8 mouse cellular contexts compared by ENCODE assay signal in genomic region chr2:30794179-30795108, GRCm38 (mm10). TPM values are rescaled to one million over a fixed set of nuclear protein-coding genes. Genes with fewer than 3 reads are reported as not detected.
DNase-seq lines count a peak whose midpoint lies in the region; ATAC-seq lines count a peak whose summit lies in the region.

No protein-coding gene starts in this region.

- peak overlapping the region; percentile 55 for H3K4me3 ChIP-seq in forebrain, embryonic 10.5 days
- H3K4me3 ChIP-seq in heart, embryonic 15.5 days, result peak overlapping the region; percentile 51
- peak overlapping the region; percentile 46 for H3K4me3 ChIP-seq in liver, embryonic 12.5 days

- ATAC-seq in heart, embryonic 15.5 days (replicated peaks; ENCODE audit: insufficient number of reproducible peaks, insufficient read depth, low FRiP score, low read depth), result peak; percentile 73
- peak; percentile 75 for ATAC-seq in liver, embryonic 12.5 days

- no peaks in the 10 kb centered on the region for H3K9me3 ChIP-seq in forebrain, embryonic 10.5 days
- no peaks in the 10 kb centered on the region for H3K9me3 ChIP-seq in heart, embryonic 15.5 days (replicated peaks)
- H3K9me3 ChIP-seq in liver, embryonic 12.5 days (replicated peaks), result no peaks in the 10 kb centered on the region

- H3K4me1 ChIP-seq in forebrain, embryonic 10.5 days, result peaks cover 50% of the 10 kb centered on the region
- H3K4me1 ChIP-seq in heart, embryonic 15.5 days (replicated peaks), result peaks cover 24% of the 10 kb centered on the region
- H3K4me1 ChIP-seq in liver, embryonic 12.5 days, result peaks cover 20% of the 10 kb centered on the region

- H3K9ac ChIP-seq in heart, embryonic 15.5 days, result peak overlapping the region; percentile 61
- H3K9ac ChIP-seq in liver, embryonic 12.5 days, result peak overlapping the region; percentile 49

- H3K27ac ChIP-seq in forebrain, embryonic 10.5 days, result peak overlapping the region; percentile 91
- H3K27ac ChIP-seq in heart, embryonic 15.5 days, result peak overlapping the region; percentile 62
- no peak overlapping the region for H3K27ac ChIP-seq in liver, embryonic 12.5 days

- WGBS in forebrain, embryonic 10.5 days, result 6% methylated on average over 48 of the region's 48 CpGs
- WGBS in heart, embryonic 15.5 days, result 5% methylated on average over 48 of the region's 48 CpGs
- WGBS in liver, embryonic 12.5 days (ENCODE audit: insufficient replicate concordance), result 4% methylated on average over 48 of the region's 48 CpGs

- no peaks in the 10 kb centered on the region for H3K36me3 ChIP-seq in forebrain, embryonic 10.5 days (replicated peaks)
- no peaks in the 10 kb centered on the region for H3K36me3 ChIP-seq in heart, embryonic 15.5 days
- no peaks in the 10 kb centered on the region for H3K36me3 ChIP-seq in liver, embryonic 12.5 days
- no peaks in the 10 kb centered on the region for H3K36me3 ChIP-seq in splenic B cell, adult 2 months (ENCODE audit: control insufficient read depth, insufficient read depth, low read length, poor library complexity, severe bottlenecking)

- DNase-seq in CD8-positive naive resting alpha-beta T cell, adult 2 months (ENCODE audit: low read depth in 2 of 2, low spot score in 2 of 2), result peak; percentile 90 to 94
- DNase-seq in c-Kit-positive CD71-negative TER-119-negative erythroid progenitor cells, embryonic 14.5 days (ENCODE audit: low read depth), result peak; percentile 83
- DNase-seq in forebrain, embryonic 10.5 days (ENCODE audit: extremely low spot score, low spot score), result peak; percentile 94
- peak; percentile 96 for DNase-seq in kidney, postnatal 14 days
- peak; percentile 94 for DNase-seq in naive thymus-derived CD4-positive, alpha-beta T cell, adult 2 months (ENCODE audit: low read depth)
- DNase-seq in splenic B cell, adult 2 months (ENCODE audit: low read depth, low spot score), result peak; percentile 93

- peak overlapping the region; percentile 78 for H3K4me2 ChIP-seq in heart, embryonic 15.5 days
- H3K4me2 ChIP-seq in liver, embryonic 12.5 days, result peak overlapping the region; percentile 68

- H3K27me3 ChIP-seq in forebrain, embryonic 10.5 days (ENCODE audit: poor library complexity, severe bottlenecking), result peaks cover 21% of the 10 kb centered on the region
- H3K27me3 ChIP-seq in heart, embryonic 15.5 days, result peaks cover 13% of the 10 kb centered on the region; the same call in 1 of the 2 replicates
- peaks cover 50% of the 10 kb centered on the region for H3K27me3 ChIP-seq in liver, embryonic 12.5 days (replicated peaks)
- H3K27me3 ChIP-seq in splenic B cell, adult 2 months (ENCODE audit: control insufficient read depth, insufficient read depth, low read length, poor library complexity, severe bottlenecking), result no peaks in the 10 kb centered on the region

RNA-seq across cellular contexts. Expression of gene 1700001O22Rik, which starts 9.0 kb away (rescaled TPM):
- 3.3 and 4.8 TPM in 2 replicates for polyA plus RNA-seq in forebrain, embryonic 10.5 days (2016; fragmentation: Nextera tagmentation; extraction: Ambion mirVana)
- 2.1 and 2.6 TPM in 2 replicates for polyA plus RNA-seq in heart, embryonic 15.5 days (2015; fragmentation: Nextera tagmentation; extraction: Ambion mirVana)
- 0.18 and 0.19 TPM in 2 replicates for polyA plus RNA-seq in liver, embryonic 12.5 days (2016; fragmentation: Nextera tagmentation; extraction: Ambion mirVana)

RNA-seq across cellular contexts. Expression of gene Ntmt1, which starts 13.2 kb away (rescaled TPM):
- polyA plus RNA-seq in forebrain, embryonic 10.5 days (2016; fragmentation: Nextera tagmentation; extraction: Ambion mirVana), result 124 and 131 TPM in 2 replicates
- 75.8 and 77.2 TPM in 2 replicates for polyA plus RNA-seq in heart, embryonic 15.5 days (2015; fragmentation: Nextera tagmentation; extraction: Ambion mirVana)
- 45.4 and 48.6 TPM in 2 replicates for polyA plus RNA-seq in liver, embryonic 12.5 days (2016; fragmentation: Nextera tagmentation; extraction: Ambion mirVana)

RNA-seq across cellular contexts. Expression of gene Asb6, which starts 35.7 kb away (rescaled TPM):
- polyA plus RNA-seq in forebrain, embryonic 10.5 days (2016; fragmentation: Nextera tagmentation; extraction: Ambion mirVana), result 47.5 and 51.2 TPM in 2 replicates
- 17.2 and 22.4 TPM in 2 replicates for polyA plus RNA-seq in heart, embryonic 15.5 days (2015; fragmentation: Nextera tagmentation; extraction: Ambion mirVana)
- polyA plus RNA-seq in liver, embryonic 12.5 days (2016; fragmentation: Nextera tagmentation; extraction: Ambion mirVana), result 41.0 and 41.7 TPM in 2 replicates

RNA-seq across cellular contexts. Expression of gene Prrx2, which starts 40.3 kb away (rescaled TPM):
- 27.7 and 31.9 TPM in 2 replicates for polyA plus RNA-seq in forebrain, embryonic 10.5 days (2016; fragmentation: Nextera tagmentation; extraction: Ambion mirVana)
- polyA plus RNA-seq in heart, embryonic 15.5 days (2015; fragmentation: Nextera tagmentation; extraction: Ambion mirVana), result 14.1 and 20.1 TPM in 2 replicates
- polyA plus RNA-seq in liver, embryonic 12.5 days (2016; fragmentation: Nextera tagmentation; extraction: Ambion mirVana), result 2.5 and 4.1 TPM in 2 replicates
